Comparison of ENCODE assay signal across 16 mouse cellular contexts in the genomic region with DNA sequence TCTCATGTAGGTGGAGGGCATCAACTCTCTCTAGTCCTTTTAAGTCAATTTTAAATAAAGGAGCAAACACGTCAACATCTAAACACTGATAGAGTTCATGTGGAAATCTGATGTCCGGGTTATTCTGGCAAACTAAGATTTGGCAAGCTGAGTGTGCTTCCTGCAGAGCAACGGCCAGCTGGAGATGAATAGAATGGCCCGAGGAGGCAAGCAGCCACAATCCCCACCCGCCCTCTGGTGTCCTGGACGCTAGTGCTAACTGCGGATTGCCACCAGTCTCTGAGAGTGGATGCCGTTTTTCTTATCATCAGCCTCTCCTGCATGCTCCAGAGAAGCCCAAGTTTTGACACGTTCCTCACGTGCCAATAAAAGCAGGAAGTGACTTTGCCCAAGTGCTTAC. TPM values are rescaled to one million over a fixed set of nuclear protein-coding genes. Genes with fewer than 3 reads are reported as not detected.
DNase-seq lines count a peak whose midpoint lies in the region; ATAC-seq and TF ChIP-seq lines count a peak whose summit lies in the region.
"Had no signal": no experiment of that assay in that cellular context is flagged by ENCODE, and none has a peak within 500 bp of the region (broad histone marks: within the 10 kb centered on the region; RNA-seq: fewer than 3 reads in every experiment).

No protein-coding gene starts in this region.

- H3K27ac ChIP-seq in lung, embryonic 14.5 days (ENCODE audit: low read depth), result no peak overlapping the region
- peak overlapping the region; percentile 70; the same call in 1 of the 2 replicates for H3K27ac ChIP-seq in cerebellum, adult 2 months (ENCODE audit: insufficient read depth, low read length)
- H3K27ac ChIP-seq in forebrain, embryonic 16.5 days (ENCODE audit: low read length), result no peak overlapping the region
- no peak overlapping the region for H3K27ac ChIP-seq in neural tube, embryonic 14.5 days (ENCODE audit: low read depth, low read length)
- no peak overlapping the region for H3K27ac ChIP-seq in intestine, embryonic 15.5 days
- H3K27ac ChIP-seq: stomach, embryonic 15.5 days had no signal

- H3K9ac ChIP-seq in lung, embryonic 14.5 days, result no peak overlapping the region
- no peak overlapping the region for H3K9ac ChIP-seq in forebrain, embryonic 16.5 days (replicated peaks; ENCODE audit: low read depth, low read length)
- H3K9ac ChIP-seq in neural tube, embryonic 14.5 days (replicated peaks; ENCODE audit: low read depth, low read length), result no peak overlapping the region
- no peak overlapping the region for H3K9ac ChIP-seq in intestine, embryonic 15.5 days
- H3K9ac ChIP-seq: stomach, embryonic 15.5 days had no signal

- peaks cover 32% of the 10 kb centered on the region for H3K27me3 ChIP-seq in lung, embryonic 14.5 days (ENCODE audit: insufficient read depth, low read length)
- H3K27me3 ChIP-seq in cerebellum, adult 2 months (ENCODE audit: control insufficient read depth, insufficient read depth, low read length), result no peaks in the 10 kb centered on the region
- no peaks in the 10 kb centered on the region for H3K27me3 ChIP-seq in forebrain, embryonic 16.5 days (replicated peaks; ENCODE audit: control insufficient read depth, insufficient read depth, low read length)
- no peaks in the 10 kb centered on the region for H3K27me3 ChIP-seq in neural tube, embryonic 14.5 days (ENCODE audit: control insufficient read depth, insufficient read depth, low read length)
- peaks cover 28% of the 10 kb centered on the region for H3K27me3 ChIP-seq in intestine, embryonic 15.5 days (replicated peaks)

- H3K36me3 ChIP-seq in lung, embryonic 14.5 days (ENCODE audit: insufficient read depth), result no peaks in the 10 kb centered on the region
- H3K36me3 ChIP-seq in forebrain, embryonic 16.5 days (ENCODE audit: control insufficient read depth, insufficient read depth), result peaks cover 2% of the 10 kb centered on the region; the same call in 1 of the 2 replicates
- no peaks in the 10 kb centered on the region for H3K36me3 ChIP-seq in neural tube, embryonic 14.5 days (ENCODE audit: control insufficient read depth, insufficient read depth, low read length)
- no peaks in the 10 kb centered on the region for H3K36me3 ChIP-seq in intestine, embryonic 15.5 days
- H3K36me3 ChIP-seq: stomach, embryonic 15.5 days had no signal

- TF ChIP-seq POLR2A in cerebellum, adult 2 months (IDR thresholded peaks at IDR 0.05; ENCODE audit: borderline replicate concordance, insufficient read depth, low read length), result peak; percentile 21; the same call in 1 of the 2 replicates

- WGBS in lung, embryonic 14.5 days, result 35% methylated on average over 10 of the region's 10 CpGs
- WGBS in cerebellum, adult 2 months, result 4% methylated on average over 10 of the region's 10 CpGs
- 23% methylated on average over 10 of the region's 10 CpGs for WGBS in forebrain, embryonic 16.5 days
- WGBS in neural tube, embryonic 14.5 days, result 37% methylated on average over 10 of the region's 10 CpGs
- 40% methylated on average over 10 of the region's 10 CpGs for WGBS in intestine, embryonic 15.5 days

- no peaks in the 10 kb centered on the region for H3K9me3 ChIP-seq in lung, embryonic 14.5 days (ENCODE audit: low read depth, low read length)
- H3K9me3 ChIP-seq in forebrain, embryonic 16.5 days (ENCODE audit: control insufficient read depth, low read length), result no peaks in the 10 kb centered on the region
- H3K9me3 ChIP-seq in neural tube, embryonic 14.5 days (ENCODE audit: control insufficient read depth, low read length), result no peaks in the 10 kb centered on the region
- no peaks in the 10 kb centered on the region for H3K9me3 ChIP-seq in intestine, embryonic 15.5 days
- H3K9me3 ChIP-seq: stomach, embryonic 15.5 days had no signal

- no peak overlapping the region for H3K4me2 ChIP-seq in lung, embryonic 14.5 days
- peak overlapping the region; percentile 83 for H3K4me2 ChIP-seq in forebrain, embryonic 16.5 days (ENCODE audit: low read length)
- H3K4me2 ChIP-seq in neural tube, embryonic 14.5 days (ENCODE audit: low read depth, low read length), result peak overlapping the region; percentile 75
- no peak overlapping the region for H3K4me2 ChIP-seq in intestine, embryonic 15.5 days (replicated peaks)
- H3K4me2 ChIP-seq: stomach, embryonic 15.5 days had no signal

- no peak for TF ChIP-seq CTCF in lung, embryonic 14.5 days (IDR thresholded peaks at IDR 0.05; ENCODE audit: low read depth)
- no peak; the same call in 1 of the 2 replicates for TF ChIP-seq CTCF in cerebellum, adult 2 months (IDR thresholded peaks at IDR 0.05; ENCODE audit: borderline replicate concordance, insufficient read depth, low read depth, low read length)

- no peak for ATAC-seq in lung, embryonic 14.5 days (ENCODE audit: insufficient read depth)
- no peak for ATAC-seq in forebrain, embryonic 16.5 days
- no peak for ATAC-seq in neural tube, embryonic 14.5 days (ENCODE audit: low read depth)
- ATAC-seq in intestine, embryonic 15.5 days, result no peak
- ATAC-seq: lung, postnatal 0 days had no signal

- DNase-seq in lung, embryonic 14.5 days, result peak; percentile 4
- DNase-seq in lung, postnatal 36 days, result no peak
- DNase-seq in cerebellum, adult 2 months, result peak; percentile 82 to 89
- no peak for DNase-seq in c-Kit-positive CD71-positive TER-119-positive erythroid progenitor cells, embryonic 14.5 days (ENCODE audit: low spot score)
- no peak for DNase-seq in thymus, postnatal 36 days
- DNase-seq: gastrocnemius, postnatal 25 days; kidney, adult 11 months; kidney, postnatal 4 days had no signal

- H3K4me1 ChIP-seq in lung, embryonic 14.5 days (ENCODE audit: insufficient read depth), result no peaks in the 10 kb centered on the region
- peaks cover 44% of the 10 kb centered on the region for H3K4me1 ChIP-seq in cerebellum, adult 2 months (ENCODE audit: control insufficient read depth, insufficient read depth, low read length)
- peaks cover 48% of the 10 kb centered on the region for H3K4me1 ChIP-seq in forebrain, embryonic 16.5 days (replicated peaks; ENCODE audit: control insufficient read depth, insufficient read depth, low read length)
- H3K4me1 ChIP-seq in neural tube, embryonic 14.5 days (ENCODE audit: control insufficient read depth, insufficient read depth, low read length), result peaks cover 30% of the 10 kb centered on the region
- peaks cover 5% of the 10 kb centered on the region for H3K4me1 ChIP-seq in intestine, embryonic 15.5 days (replicated peaks)

- no peak overlapping the region for H3K4me3 ChIP-seq in lung, embryonic 14.5 days (ENCODE audit: low read depth, low read length)
- H3K4me3 ChIP-seq in cerebellum, adult 2 months (replicated peaks; ENCODE audit: insufficient read depth, low read depth, low read length), result peak overlapping the region; percentile 55
- H3K4me3 ChIP-seq in forebrain, embryonic 16.5 days (replicated peaks; ENCODE audit: low read length), result 0 out of 2 replicates have a peak overlapping the region, but pooled peaks have one; percentile 11
- no peak overlapping the region for H3K4me3 ChIP-seq in neural tube, embryonic 14.5 days (ENCODE audit: low read depth, low read length)
- H3K4me3 ChIP-seq in intestine, embryonic 15.5 days (replicated peaks), result no peak overlapping the region
- H3K4me3 ChIP-seq: stomach, embryonic 15.5 days had no signal

RNA-seq across cellular contexts. Expression of a gene that starts 2.8 kb away (rescaled TPM):
- polyA plus RNA-seq in lung, embryonic 14.5 days (2014; fragmentation: Nextera tagmentation; extraction: Ambion mirVana), result 0.34 and 0.53 TPM in 2 replicates
- 41.4 and 45.4 TPM in 2 replicates for polyA plus RNA-seq in cerebellum, adult 2 months (2012; rRNA removed)
- polyA plus RNA-seq in forebrain, embryonic 16.5 days (2015; fragmentation: Nextera tagmentation; extraction: Ambion mirVana), result 6.2 and 7.1 TPM in 2 replicates
- polyA plus RNA-seq in neural tube, embryonic 14.5 days (2014; fragmentation: Nextera tagmentation; extraction: Ambion mirVana), result 17.3 and 19.6 TPM in 2 replicates
- polyA plus RNA-seq in intestine, embryonic 15.5 days (2015; fragmentation: Nextera tagmentation; extraction: Ambion mirVana), result 0.53 and 0.82 TPM in 2 replicates
- polyA plus RNA-seq: heart, embryonic 16.5 days; liver, adult 2 months; lung, postnatal 0 days had no signal

RNA-seq across cellular contexts. Expression of a gene that starts 19.5 kb away (rescaled TPM):
- not detected in 2 replicates for polyA plus RNA-seq in lung, embryonic 14.5 days (2014; fragmentation: Nextera tagmentation; extraction: Ambion mirVana)
- polyA plus RNA-seq in cerebellum, adult 2 months (2012; rRNA removed), result 851 and 853 TPM in 2 replicates
- polyA plus RNA-seq in forebrain, embryonic 16.5 days (2015; fragmentation: Nextera tagmentation; extraction: Ambion mirVana), result 27.1 and 37.0 TPM in 2 replicates
- 61.3 and 118 TPM in 2 replicates for polyA plus RNA-seq in neural tube, embryonic 14.5 days (2014; fragmentation: Nextera tagmentation; extraction: Ambion mirVana)
- 0.24 and 0.42 TPM in 2 replicates for polyA plus RNA-seq in intestine, embryonic 15.5 days (2015; fragmentation: Nextera tagmentation; extraction: Ambion mirVana)
- polyA plus RNA-seq: heart, embryonic 16.5 days; liver, adult 2 months; lung, postnatal 0 days had no signal

RNA-seq across cellular contexts. Expression of a gene that starts 36.9 kb away (rescaled TPM):
- polyA plus RNA-seq in lung, embryonic 14.5 days (2014; fragmentation: Nextera tagmentation; extraction: Ambion mirVana), result not detected in 2 replicates
- polyA plus RNA-seq in cerebellum, adult 2 months (2012; rRNA removed), result not detected in 2 replicates
- polyA plus RNA-seq in forebrain, embryonic 16.5 days (2015; fragmentation: Nextera tagmentation; extraction: Ambion mirVana), result not detected in 2 replicates
- not detected in 2 replicates for polyA plus RNA-seq in neural tube, embryonic 14.5 days (2014; fragmentation: Nextera tagmentation; extraction: Ambion mirVana)
- not detected in 2 replicates for polyA plus RNA-seq in intestine, embryonic 15.5 days (2015; fragmentation: Nextera tagmentation; extraction: Ambion mirVana)
- polyA plus RNA-seq: brain, embryonic 14.5 days; heart, embryonic 16.5 days; liver, adult 2 months; lung, postnatal 0 days; stomach, embryonic 15.5 days had no signal

RNA-seq across cellular contexts. Expression of a gene that starts 42.3 kb away (rescaled TPM):
- polyA plus RNA-seq in lung, embryonic 14.5 days (2014; fragmentation: Nextera tagmentation; extraction: Ambion mirVana), result 6.5 and 8.7 TPM in 2 replicates
- 87.9 and 89.8 TPM in 2 replicates for polyA plus RNA-seq in cerebellum, adult 2 months (2012; rRNA removed)
- 18.6 and 29.7 TPM in 2 replicates for polyA plus RNA-seq in forebrain, embryonic 16.5 days (2015; fragmentation: Nextera tagmentation; extraction: Ambion mirVana)
- polyA plus RNA-seq in neural tube, embryonic 14.5 days (2014; fragmentation: Nextera tagmentation; extraction: Ambion mirVana), result 78.1 and 82.3 TPM in 2 replicates
- 13.9 TPM in 2 replicates for polyA plus RNA-seq in intestine, embryonic 15.5 days (2015; fragmentation: Nextera tagmentation; extraction: Ambion mirVana)

RNA-seq across cellular contexts. Expression of a gene that starts 45.6 kb away (rescaled TPM):
- 0.04 TPM in 1 of 2 replicates, not detected in the other for polyA plus RNA-seq in lung, embryonic 14.5 days (2014; fragmentation: Nextera tagmentation; extraction: Ambion mirVana)
- 0.16 and 0.23 TPM in 2 replicates for polyA plus RNA-seq in cerebellum, adult 2 months (2012; rRNA removed)
- 0.16 and 0.25 TPM in 2 replicates for polyA plus RNA-seq in forebrain, embryonic 16.5 days (2015; fragmentation: Nextera tagmentation; extraction: Ambion mirVana)
- polyA plus RNA-seq in neural tube, embryonic 14.5 days (2014; fragmentation: Nextera tagmentation; extraction: Ambion mirVana), result 0.21 and 0.29 TPM in 2 replicates
- polyA plus RNA-seq in intestine, embryonic 15.5 days (2015; fragmentation: Nextera tagmentation; extraction: Ambion mirVana), result 32.2 and 37.2 TPM in 2 replicates
- polyA plus RNA-seq: lung, postnatal 0 days had no signal

Comparison
In these comparisons a context has a peak if more than half of its experiments do, and no peak if none do; other contexts are left out.
1. DNase-seq: peak in lung, embryonic 14.5 days (single experiment) and cerebellum, adult 2 months (2 of 2); none in lung, postnatal 36 days (single experiment), c-Kit-positive CD71-positive TER-119-positive erythroid progenitor cells, embryonic 14.5 days (single experiment) and thymus, postnatal 36 days (0 of 2).
2. H3K4me2 ChIP-seq: peak in forebrain, embryonic 16.5 days (single experiment) and neural tube, embryonic 14.5 days (single experiment); none in lung, embryonic 14.5 days (single experiment) and intestine, embryonic 15.5 days (single experiment).
3. H3K4me3 ChIP-seq: peak in cerebellum, adult 2 months (single experiment) and forebrain, embryonic 16.5 days (single experiment); none in lung, embryonic 14.5 days (single experiment), neural tube, embryonic 14.5 days (single experiment) and intestine, embryonic 15.5 days (single experiment).
4. RNA of a gene that starts 19.5 kb away (polyA plus RNA-seq): 851 to 853 TPM in cerebellum, adult 2 months, 61.3 to 118 TPM in neural tube, embryonic 14.5 days and 27.1 to 37.0 TPM in forebrain, embryonic 16.5 days; 0.24 to 0.42 TPM in intestine, embryonic 15.5 days and not detected in lung, embryonic 14.5 days; every median in the first group is over 10 times any median in the second.